Mouse (Mus musculus): Measurements from ENCODE around the gene Fhad1. TPM values are rescaled to one million over a fixed set of nuclear protein-coding genes. Genes with fewer than 3 reads are reported as not detected.
"Not testable (repeated sequence)": the region's sequence is repeated elsewhere in the genome, so short reads cannot be mapped to it uniquely, and the experiment has no call there.

Gene Fhad1
- not detected in 2 replicates for total RNA-seq (2014; fragmentation: Nextera tagmentation)
- total RNA-seq (2017), result 0.39 TPM in 1 of 2 replicates, not detected in the other

- peak; percentile 72 for ATAC-seq (replicated peaks; ENCODE audit: poor library complexity, severe bottlenecking)
Observed at GRCm38 (mm10) chr4:142014659-142015608, at the start of gene Fhad1. Gene Fhad1, minus strand, starts transcription at chr4:142015082.

GRCm38 (mm10) chr4:142063057-142063534 is 48.2 kb upstream of the Fhad1 start:
- ATAC-seq (replicated peaks; ENCODE audit: poor library complexity, severe bottlenecking), result peak; percentile 39

GRCm38 (mm10) chr4:142061485-142062240 is 46.8 kb upstream of the Fhad1 start:
- ATAC-seq (replicated peaks; ENCODE audit: poor library complexity, severe bottlenecking), result no peak

GRCm38 (mm10) chr4:142060455-142061378 is 45.8 kb upstream of the Fhad1 start:
- ATAC-seq (replicated peaks; ENCODE audit: poor library complexity, severe bottlenecking), result no peak

GRCm38 (mm10) chr4:142059841-142060193 is 44.9 kb upstream of the Fhad1 start:
- ATAC-seq (replicated peaks; ENCODE audit: poor library complexity, severe bottlenecking), result no peak

GRCm38 (mm10) chr4:142059113-142059840 is 44.4 kb upstream of the Fhad1 start:
- ATAC-seq (replicated peaks; ENCODE audit: poor library complexity, severe bottlenecking), result no peak

- ATAC-seq (replicated peaks; ENCODE audit: poor library complexity, severe bottlenecking), result no peak
Observed at GRCm38 (mm10) chr4:142057529-142058216, 42.8 kb upstream of the Fhad1 start.

- no peak for ATAC-seq (replicated peaks; ENCODE audit: poor library complexity, severe bottlenecking)
Observed at GRCm38 (mm10) chr4:142055600-142055999, 40.7 kb upstream of the Fhad1 start.

- peak; percentile 56 for ATAC-seq (replicated peaks; ENCODE audit: poor library complexity, severe bottlenecking)
Observed at GRCm38 (mm10) chr4:142054580-142054979, 39.7 kb upstream of the Fhad1 start.

- ATAC-seq (replicated peaks; ENCODE audit: poor library complexity, severe bottlenecking), result 0 out of 2 replicates have a peak, but pooled peaks have one; percentile 18
Observed at GRCm38 (mm10) chr4:142053661-142054448, 39.0 kb upstream of the Fhad1 start.

- peak; percentile 50 for ATAC-seq (replicated peaks; ENCODE audit: poor library complexity, severe bottlenecking)
Observed at GRCm38 (mm10) chr4:142053261-142053660, 38.4 kb upstream of the Fhad1 start.

GRCm38 (mm10) chr4:142052391-142053132 is 37.7 kb upstream of the Fhad1 start:
- no peak for ATAC-seq (replicated peaks; ENCODE audit: poor library complexity, severe bottlenecking)

GRCm38 (mm10) chr4:142051883-142052282 is 37.0 kb upstream of the Fhad1 start:
- not testable (repeated sequence) for ATAC-seq (replicated peaks; ENCODE audit: poor library complexity, severe bottlenecking)

- no peak for ATAC-seq (replicated peaks; ENCODE audit: poor library complexity, severe bottlenecking)
Observed at GRCm38 (mm10) chr4:142049963-142050362, 35.1 kb upstream of the Fhad1 start.

- ATAC-seq (replicated peaks; ENCODE audit: poor library complexity, severe bottlenecking), result no peak
Observed at GRCm38 (mm10) chr4:142048391-142048790, 33.5 kb upstream of the Fhad1 start.

GRCm38 (mm10) chr4:142047005-142047404 is 32.1 kb upstream of the Fhad1 start:
- no peak for ATAC-seq (replicated peaks; ENCODE audit: poor library complexity, severe bottlenecking)

GRCm38 (mm10) chr4:142046496-142046895 is 31.6 kb upstream of the Fhad1 start:
- ATAC-seq (replicated peaks; ENCODE audit: poor library complexity, severe bottlenecking), result no peak
